Mouse (Mus musculus) megakaryocyte, embryonic 14.5 days (primary cell): ENCODE data around the gene Gm20388.

Experiments
- FLI1 ChIP-seq: IDR thresholded peaks from 2 replicates; pipeline ENCODE4 v1.6.1; 2012; ENCODE audit warnings: low read length, inconsistent platforms, mixed read lengths
- GATA1 ChIP-seq: IDR thresholded peaks from 3 replicates; pipeline ENCODE4 v1.6.1; 2012; ENCODE audit warnings: mixed read lengths, low read length, inconsistent platforms, borderline replicate concordance

DNA sequence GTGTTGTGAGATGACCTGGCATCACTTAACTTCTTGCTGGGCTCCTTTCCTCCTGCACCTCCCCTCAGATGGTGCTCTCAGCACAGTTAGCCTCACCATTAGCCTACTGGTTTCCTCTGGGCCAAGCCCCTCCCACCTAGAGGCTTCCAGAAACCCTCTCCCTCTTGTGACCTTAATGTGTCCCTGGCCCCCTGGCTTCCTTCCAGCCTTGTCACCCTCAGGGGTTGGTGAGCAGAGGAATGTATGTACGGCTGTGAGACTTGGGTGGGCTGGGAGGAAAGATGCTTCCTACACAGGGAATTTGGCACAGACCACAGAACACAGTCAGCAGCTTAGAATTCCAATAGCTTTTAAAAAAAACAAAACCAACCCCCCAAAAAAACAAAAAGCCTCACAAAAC lies 1970.2 kb downstream of the Gm20388 start:
- no peak for TF ChIP-seq GATA1
- TF ChIP-seq FLI1 = no peak
